Mouse (Mus musculus) myocyte (in vitro differentiated cells): ENCODE data around the gene H2afz. TPM values are rescaled to one million over a fixed set of nuclear protein-coding genes. Genes with fewer than 3 reads are reported as not detected.

Source experiments
- polyA plus RNA-seq: library from polyadenylated mRNA; unstranded; fragments of >200 nt; fragmentation: generic; extraction: Trizol; gene quantifications from one replicate; pipeline ENCODE4 v1.2.1, GENCODE M21; 2012; ENCODE audit warnings: missing spikeins

The H2afz gene
- polyA plus RNA-seq, 1 experiment = 1,333 TPM

Other genes starting within 250 kb of the H2afz start
- gene Ddit4l, start 242.9 kb upstream of the H2afz start, polyA plus RNA-seq = 2.1 TPM
- gene Gm21962, start 193.0 kb upstream of the H2afz start, polyA plus RNA-seq = not detected
- 2.5 TPM for gene Dnajb14, start 3.2 kb downstream of the H2afz start, polyA plus RNA-seq
- gene Lamtor3, start 54.0 kb downstream of the H2afz start, polyA plus RNA-seq = 48.7 TPM
- 0.16 TPM for gene Dapp1, start 117.1 kb downstream of the H2afz start, polyA plus RNA-seq
- gene 1110002E22Rik, start 200.6 kb downstream of the H2afz start, polyA plus RNA-seq = 22.3 TPM
- gene Gm5105, start 202.9 kb downstream of the H2afz start, polyA plus RNA-seq = 0.24 TPM